Mouse (Mus musculus) CH12.LX (cell line): ENCODE measurements around the gene Ccdc183. TPM values are rescaled to one million over a fixed set of nuclear protein-coding genes. Genes with fewer than 3 reads are reported as not detected.

Experiments used
- DNase-seq: peaks from one replicate; pipeline ENCODE4 v3.0.0-alpha.2; 2013; ENCODE audit errors: extremely low read depth
- H3K27ac ChIP-seq: 2 replicates; pipeline ENCODE4 v1.5.1; 2012; ENCODE audit warnings: low read depth, mild to moderate bottlenecking, control low read depth, moderate library complexity; ENCODE audit not compliant: insufficient read depth
- H3K27me3 ChIP-seq: replicated peaks from 2 replicates; pipeline ENCODE3; 2012; ENCODE audit warnings: inconsistent platforms
- H3K36me3 ChIP-seq, 2 experiments: replicated peaks in 1 of 2; 2 replicates each; pipeline versions ENCODE3 to v1.6.1; 2012; ENCODE audit warnings: inconsistent platforms in 1 of 2, low read length in 1 of 2, mild to moderate bottlenecking in 1 of 2, mixed read lengths in 1 of 2, moderate library complexity in 1 of 2; ENCODE audit not compliant: control insufficient read depth in 1 of 2, insufficient read depth in 1 of 2
- H3K4me1 ChIP-seq, 2 experiments: 2 replicates each; pipeline ENCODE4 v1.6.1; 2012; ENCODE audit warnings: inconsistent platforms in 1 of 2, moderate library complexity in 1 of 2; ENCODE audit not compliant: insufficient read depth in 2 of 2, control insufficient read depth in 1 of 2
- H3K4me2 ChIP-seq: 2 replicates; pipeline ENCODE4 v1.6.1; 2012; ENCODE audit warnings: low read depth, mild to moderate bottlenecking, control low read depth; ENCODE audit not compliant: poor library complexity, insufficient read depth, severe bottlenecking
- H3K4me3 ChIP-seq, 3 experiments: fragments of 150-350 bp in 1 of 3; sonication (generic) in 1 of 3; replicated peaks in 1 of 3; 2 replicates each; pipeline versions ENCODE3 to v1.5.1; 2011 to 2012; ENCODE audit warnings: low read depth in 2 of 3, low read length in 2 of 3, mild to moderate bottlenecking in 2 of 3, moderate library complexity in 2 of 3, control low read depth in 1 of 3, improper control_type of control experiment in 1 of 3, inconsistent platforms in 1 of 3, mixed read lengths in 1 of 3; ENCODE audit not compliant: poor library complexity in 1 of 3
- H3K79me2 ChIP-seq: replicated peaks from 2 replicates; pipeline ENCODE4 v1.6.1; 2012; ENCODE audit warnings: mild to moderate bottlenecking, moderate library complexity; ENCODE audit not compliant: control insufficient read depth, poor library complexity, insufficient read depth, severe bottlenecking; ENCODE audit errors: extremely low read depth
- H3K9ac ChIP-seq: 2 replicates; pipeline ENCODE4 v1.6.1; 2012; ENCODE audit warnings: low read depth, mild to moderate bottlenecking, control low read depth, moderate library complexity; ENCODE audit not compliant: insufficient read depth
- H3K9me3 ChIP-seq: replicated peaks from 2 replicates; pipeline ENCODE3; 2012; ENCODE audit warnings: low read length, inconsistent platforms, mixed read lengths
- CHD1 ChIP-seq: IDR thresholded peaks from 2 replicates; pipeline ENCODE4 v1.6.1; 2012; ENCODE audit warnings: low read depth, low read length, improper control_type of control experiment, inconsistent platforms
- CTCF ChIP-seq, 2 experiments: IDR thresholded peaks in 1 of 2; conservative IDR thresholded peaks in 1 of 2; 2 replicates each; pipeline ENCODE4 v1.5.1; 2011 to 2012; ENCODE audit warnings: low read depth in 2 of 2, low read length in 2 of 2, improper control_type of control experiment in 1 of 2, inconsistent platforms in 1 of 2, mild to moderate bottlenecking in 1 of 2, moderate library complexity in 1 of 2
- E2F4 ChIP-seq: IDR thresholded peaks from 2 replicates; pipeline ENCODE4 v1.6.1; 2011; ENCODE audit warnings: low read depth, low read length, improper control_type of control experiment; ENCODE audit not compliant: insufficient replicate concordance
- ETS1 ChIP-seq: conservative IDR thresholded peaks from 2 replicates; pipeline ENCODE4 v1.6.1; 2012; ENCODE audit warnings: low read depth, mild to moderate bottlenecking, inconsistent platforms, low read length, improper control_type of control experiment, moderate library complexity
- GABPA ChIP-seq: IDR thresholded peaks from 2 replicates; pipeline ENCODE4 v1.6.1; 2012; ENCODE audit warnings: low read depth, low read length, improper control_type of control experiment, inconsistent platforms; ENCODE audit not compliant: insufficient replicate concordance
- HCFC1 ChIP-seq: IDR thresholded peaks from 2 replicates; pipeline ENCODE4 v1.6.1; 2012; ENCODE audit warnings: low read depth, mild to moderate bottlenecking, inconsistent platforms, low read length, improper control_type of control experiment
- JUN ChIP-seq: IDR thresholded peaks from 2 replicates; pipeline ENCODE4 v1.6.1; 2011; ENCODE audit warnings: low read depth, mild to moderate bottlenecking, low read length, improper control_type of control experiment, moderate library complexity; ENCODE audit not compliant: insufficient read depth
- JUND ChIP-seq: conservative IDR thresholded peaks from 2 replicates; pipeline ENCODE4 v1.6.1; 2011; ENCODE audit warnings: low read depth, low read length, improper control_type of control experiment
- KAT2A ChIP-seq: IDR thresholded peaks from 2 replicates; pipeline ENCODE4 v1.6.1; 2012; ENCODE audit warnings: low read length, improper control_type of control experiment, inconsistent platforms; ENCODE audit not compliant: insufficient replicate concordance
- MAFK ChIP-seq: IDR thresholded peaks from 2 replicates; pipeline ENCODE4 v1.6.1; 2011; ENCODE audit warnings: low read length, improper control_type of control experiment; ENCODE audit not compliant: insufficient replicate concordance
- MAZ ChIP-seq: IDR thresholded peaks from 2 replicates; pipeline ENCODE4 v1.6.1; 2012; ENCODE audit warnings: low read depth, mild to moderate bottlenecking, inconsistent platforms, low read length, improper control_type of control experiment, moderate library complexity
- MEF2A ChIP-seq: IDR thresholded peaks from 2 replicates; pipeline ENCODE4 v1.6.1; 2014; ENCODE audit warnings: low read depth, mild to moderate bottlenecking, inconsistent platforms, low read length, improper control_type of control experiment, borderline replicate concordance
- MXI1 ChIP-seq: IDR thresholded peaks from 2 replicates; pipeline ENCODE4 v1.6.1; 2011; ENCODE audit warnings: mild to moderate bottlenecking, low read depth, low read length, improper control_type of control experiment
- MYC ChIP-seq: IDR thresholded peaks from 2 replicates; pipeline ENCODE4 v1.6.1; 2011; ENCODE audit warnings: low read depth, mild to moderate bottlenecking, improper control_type of control experiment, low read length
- NRF1 ChIP-seq: IDR thresholded peaks from 2 replicates; pipeline ENCODE4 v1.6.1; 2014; ENCODE audit warnings: low read depth, mild to moderate bottlenecking, inconsistent platforms, low read length, improper control_type of control experiment, moderate library complexity
- PAX5 ChIP-seq: IDR thresholded peaks from 2 replicates; pipeline ENCODE4 v1.6.1; 2012; ENCODE audit warnings: low read length, inconsistent platforms, mixed read lengths
- POLR2AphosphoS2 ChIP-seq: IDR thresholded peaks from 2 replicates; pipeline ENCODE4 v1.6.1; 2011; ENCODE audit warnings: low read depth, low read length, improper control_type of control experiment
- RCOR1 ChIP-seq: conservative IDR thresholded peaks from 2 replicates; pipeline ENCODE4 v1.6.1; 2012; ENCODE audit warnings: low read depth, mild to moderate bottlenecking, inconsistent platforms, low read length, improper control_type of control experiment
- SIN3A ChIP-seq: IDR thresholded peaks from 2 replicates; pipeline ENCODE4 v1.6.1; 2012; ENCODE audit warnings: low read length, improper control_type of control experiment, inconsistent platforms
- TBP ChIP-seq: conservative IDR thresholded peaks from 2 replicates; pipeline ENCODE4 v1.6.1; 2011; ENCODE audit warnings: low read depth, low read length, improper control_type of control experiment
- UBTF ChIP-seq: IDR thresholded peaks from 2 replicates; pipeline ENCODE4 v1.6.1; 2012; ENCODE audit warnings: low read depth, mild to moderate bottlenecking, inconsistent platforms, low read length, improper control_type of control experiment, moderate library complexity
- USF2 ChIP-seq: conservative IDR thresholded peaks from 2 replicates; pipeline ENCODE4 v1.6.1; 2011; ENCODE audit warnings: low read depth, low read length, improper control_type of control experiment
- ZKSCAN1 ChIP-seq: IDR thresholded peaks from 2 replicates; pipeline ENCODE4 v1.6.1; 2012; ENCODE audit warnings: low read depth, inconsistent platforms, low read length, improper control_type of control experiment, borderline replicate concordance
- ZMIZ1 ChIP-seq: IDR thresholded peaks from 2 replicates; pipeline ENCODE4 v1.6.1; 2012; ENCODE audit warnings: low read depth, mild to moderate bottlenecking, inconsistent platforms, low read length, improper control_type of control experiment
- ZNF384 ChIP-seq: IDR thresholded peaks from 2 replicates; pipeline ENCODE4 v1.6.1; 2012; ENCODE audit warnings: low read depth, low read length, improper control_type of control experiment, inconsistent platforms
- dilution Hi-C: fragments of 300-500 bp; cut with MboI; formaldehyde crosslinking; loops from 2 replicates; pipeline ENCODE4 v1.14.3; 2020; ENCODE audit warnings: low sequenced_read_pairs; ENCODE audit not compliant: extremely low pct_unique_long_range_greater_than_20kb, extremely low pct_ligation_motif_present
- in situ Hi-C: fragments of 300-500 bp; cut with MboI; formaldehyde crosslinking; loops from 3 replicates; pipeline ENCODE4 v1.14.3; 2019; ENCODE audit warnings: low sequenced_read_pairs, low pct_ligation_motif_present, low pct_unique_long_range_greater_than_20kb, mixed read lengths
- polyA plus RNA-seq: library from polyadenylated mRNA; unstranded; fragments of >175 nt; gene quantifications from 2 replicates; pipeline ENCODE4 v1.2.1, GENCODE M21; 2012; ENCODE audit warnings: low read depth; ENCODE audit not compliant: insufficient read length
- total RNA-seq, 2 experiments: library from RNA; depleted of rRNA; stranded (reverse); fragments of 300-350 nt in 1 of 2; fragments of >200 nt in 1 of 2; gene quantifications; 2 replicates each; pipeline ENCODE4 v1.2.3; 2012 to 2014

Ccdc183 gene
- total and polyA plus RNA-seq, 3 experiments = 0.13 TPM; not detected in 2

GRCm38 (mm10) chr2:25569323-25569722 is 48.2 kb downstream of the Ccdc183 start:
- TF ChIP-seq ZMIZ1 (no peak), POLR2AphosphoS2 (no peak), ZKSCAN1 (no peak), HCFC1 (no peak), MAZ (no peak)
- Histone ChIP-seq H3K4me3 (no peak overlapping the region), H3K79me2 (no peaks in the 10 kb centered on the region), H3K9ac (no peak overlapping the region), H3K9me3 (no peaks in the 10 kb centered on the region), H3K4me1 (peaks cover 0 to 13% of the 10 kb centered on the region in 2 experiments; a peak in 3 of 4 replicates), H3K27ac (no peak overlapping the region), H3K27me3 (no peaks in the 10 kb centered on the region), H3K4me2 (no peak overlapping the region), H3K36me3 (peaks cover 45 to 91% of the 10 kb centered on the region in 2 experiments)
- dilution Hi-C loops (no loop called here), in situ Hi-C loops (no loop called here)
- DNase-seq = no peak

- Histone ChIP-seq H3K9ac (no peak overlapping the region), H3K27me3 (no peaks in the 10 kb centered on the region), H3K36me3 (peaks cover 53 to 98% of the 10 kb centered on the region in 2 experiments), H3K4me3 (no peak overlapping the region), H3K4me2 (no peak overlapping the region), H3K79me2 (no peaks in the 10 kb centered on the region), H3K4me1 (peaks cover 0 to 10% of the 10 kb centered on the region in 2 experiments; a peak in 3 of 4 replicates), H3K9me3 (no peaks in the 10 kb centered on the region), H3K27ac (no peak overlapping the region)
- DNase-seq = no peak
- in situ Hi-C loops = no loop called here
- dilution Hi-C loops = no loop called here
- TF ChIP-seq ETS1 (no peak), KAT2A (no peak), USF2 (no peak), ZKSCAN1 (no peak), ZNF384 (no peak), RCOR1 (no peak), SIN3A (no peak), JUN (no peak), ZMIZ1 (no peak)
- TF ChIP-seq, all 38 proteins: peak for 0
Measured at GRCm38 (mm10) chr2:25568473-25569019, 48.9 kb downstream of the Ccdc183 start.

GRCm38 (mm10) chr2:25566558-25566957 is 50.9 kb downstream of the Ccdc183 start:
- Histone ChIP-seq H3K9ac (no peak overlapping the region), H3K9me3 (no peaks in the 10 kb centered on the region), H3K4me3 (no peak overlapping the region), H3K79me2 (no peaks in the 10 kb centered on the region), H3K4me1 (no peaks in the 10 kb centered on the region; a peak in 1 of 4 replicates), H3K4me2 (no peak overlapping the region), H3K36me3 (peaks cover 73 to 100% of the 10 kb centered on the region in 2 experiments), H3K27me3 (no peaks in the 10 kb centered on the region), H3K27ac (no peak overlapping the region)
- no peak for DNase-seq
- dilution Hi-C loops = no loop called here
- in situ Hi-C loops = no loop called here
- no peak for TF ChIP-seq JUND
- no peak for TF ChIP-seq MAZ
- no peak for TF ChIP-seq UBTF
- TF ChIP-seq CTCF (conservative IDR thresholded peaks at IDR 0.05 in 1 of 2, IDR thresholded peaks at IDR 0.05 in 1 of 2; ENCODE audit: low read depth in 2 of 2, low read length in 2 of 2) = no peak
- TF ChIP-seq MXI1 = no peak
- no peak for TF ChIP-seq POLR2AphosphoS2
- TF ChIP-seq E2F4 = no peak
- no peak for TF ChIP-seq NRF1
- TF ChIP-seq KAT2A = no peak
- no peak for TF ChIP-seq MEF2A
- no peak for TF ChIP-seq PAX5
- TF ChIP-seq MYC = no peak
- no peak for TF ChIP-seq MAFK
- no peak for TF ChIP-seq TBP
- no peak for TF ChIP-seq ZKSCAN1
- no peak for TF ChIP-seq CHD1
- no peak for TF ChIP-seq HCFC1
- no peak for TF ChIP-seq GABPA
